Mouse (Mus musculus): ENCODE measurements around the gene Rag2.

DNA sequence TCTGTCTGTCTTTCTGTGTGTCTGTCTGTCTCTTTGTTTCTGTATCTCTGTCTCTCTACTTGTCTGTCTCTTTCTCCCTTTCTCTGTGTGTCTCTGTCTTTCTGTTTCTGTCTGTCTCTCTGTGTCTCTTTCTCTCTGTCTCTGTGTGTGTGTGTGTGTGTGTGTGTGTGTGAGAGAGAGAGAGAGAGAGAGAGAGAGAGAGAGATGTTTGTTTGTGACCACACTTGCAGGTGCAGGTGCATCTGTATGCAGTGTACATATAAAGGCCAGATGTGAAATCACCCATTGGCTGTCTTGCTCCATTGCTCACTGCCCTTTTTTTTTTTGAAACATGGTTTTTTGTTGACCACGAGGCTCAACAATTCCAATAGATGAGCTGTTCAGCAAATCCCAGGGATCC lies 25.9 kb downstream of the Rag2 start:
- no peak for TF ChIP-seq POLR2A (IDR thresholded peaks at IDR 0.05; ENCODE audit: insufficient read depth, low read length)
- TF ChIP-seq CTCF (IDR thresholded peaks at IDR 0.05; ENCODE audit: low read depth, low read length) = no peak

All from ES-Bruce4 (cell line).